Mouse (Mus musculus) right cerebral cortex, postnatal 10 days (tissue): ENCODE measurements around the gene Icmt.

ENCODE experiments used
- DNase-seq, 2 experiments: peaks; one replicate each; pipeline ENCODE4 v3.0.0; 2021; ENCODE audit warnings: low spot score in 2 of 2

The Icmt gene

DNA sequence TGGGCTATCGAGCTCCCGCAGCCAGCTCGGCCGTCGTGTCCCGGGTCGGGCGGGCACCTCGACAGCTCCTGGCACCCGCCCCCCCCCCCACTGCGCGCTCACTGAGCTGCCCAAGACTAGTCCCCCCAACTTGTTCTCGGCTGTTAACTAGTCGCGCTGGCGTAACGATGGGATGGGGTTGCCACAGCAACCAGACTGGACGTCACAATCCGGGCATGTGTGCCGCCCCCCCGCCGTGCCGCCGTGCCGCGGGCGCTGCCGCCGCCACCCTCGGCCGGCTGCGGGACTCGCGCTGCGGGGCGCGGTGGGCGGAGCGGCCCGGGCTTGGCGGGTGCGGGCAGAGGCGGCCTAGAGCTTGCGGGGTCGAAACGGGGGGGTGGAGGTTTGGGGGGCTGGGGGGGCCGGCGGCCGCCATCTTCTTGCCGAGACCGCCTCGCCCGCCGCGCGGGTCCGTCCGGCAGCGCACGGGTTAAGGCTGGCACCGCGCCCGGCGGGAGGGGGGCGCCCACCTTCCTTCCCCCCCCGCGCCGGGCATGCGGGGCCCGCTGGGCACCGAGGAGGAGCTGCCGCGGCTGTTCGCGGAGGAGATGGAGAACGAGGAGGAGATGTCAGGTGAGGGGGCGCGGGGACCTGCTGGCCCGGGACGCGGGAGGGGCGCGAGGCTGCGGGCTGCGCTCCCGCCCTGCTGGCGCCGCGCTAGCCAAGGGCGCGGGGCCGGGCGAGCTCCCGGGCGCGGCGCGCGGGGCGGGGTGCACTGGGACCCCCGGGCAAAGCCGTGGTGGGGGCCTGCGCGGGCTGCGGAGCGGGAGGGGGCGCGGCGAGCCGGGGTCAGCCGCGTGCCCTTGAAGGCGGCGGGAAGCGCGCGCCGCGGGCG is 41.6 kb downstream of the Icmt start, which contains the start of gene Chd5:
Gene Chd5 (plus strand): TSS at position 233 of the 874 bp plus-strand sequence.
- DNase-seq = peak; percentile 84 to 88

DNA sequence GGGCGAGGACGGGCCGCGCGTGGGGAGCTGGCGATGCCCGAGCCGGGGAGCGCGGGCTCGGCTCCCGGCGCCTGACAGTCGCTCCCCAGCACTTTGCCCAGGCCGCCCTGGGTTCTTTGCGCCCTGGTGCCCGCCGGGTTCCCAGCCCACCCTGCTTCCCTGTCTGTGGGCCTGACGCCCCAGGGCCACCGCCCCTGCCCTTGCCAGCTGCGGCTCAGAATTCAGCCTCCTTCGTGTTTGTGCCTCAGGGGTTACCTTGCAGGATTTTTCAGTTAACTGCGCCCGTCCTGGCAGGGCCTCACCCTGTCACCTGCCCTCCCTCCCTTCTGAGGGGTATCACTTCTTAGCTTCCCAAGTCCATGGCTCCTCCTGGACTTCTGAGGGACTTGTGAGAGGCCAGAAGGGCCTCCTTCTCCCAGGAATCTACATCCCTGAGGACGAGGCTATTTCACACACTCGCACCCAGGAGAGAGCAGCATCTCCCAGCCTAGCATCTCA is 42.3 kb downstream of the Icmt start:
- DNase-seq = no peak

DNA sequence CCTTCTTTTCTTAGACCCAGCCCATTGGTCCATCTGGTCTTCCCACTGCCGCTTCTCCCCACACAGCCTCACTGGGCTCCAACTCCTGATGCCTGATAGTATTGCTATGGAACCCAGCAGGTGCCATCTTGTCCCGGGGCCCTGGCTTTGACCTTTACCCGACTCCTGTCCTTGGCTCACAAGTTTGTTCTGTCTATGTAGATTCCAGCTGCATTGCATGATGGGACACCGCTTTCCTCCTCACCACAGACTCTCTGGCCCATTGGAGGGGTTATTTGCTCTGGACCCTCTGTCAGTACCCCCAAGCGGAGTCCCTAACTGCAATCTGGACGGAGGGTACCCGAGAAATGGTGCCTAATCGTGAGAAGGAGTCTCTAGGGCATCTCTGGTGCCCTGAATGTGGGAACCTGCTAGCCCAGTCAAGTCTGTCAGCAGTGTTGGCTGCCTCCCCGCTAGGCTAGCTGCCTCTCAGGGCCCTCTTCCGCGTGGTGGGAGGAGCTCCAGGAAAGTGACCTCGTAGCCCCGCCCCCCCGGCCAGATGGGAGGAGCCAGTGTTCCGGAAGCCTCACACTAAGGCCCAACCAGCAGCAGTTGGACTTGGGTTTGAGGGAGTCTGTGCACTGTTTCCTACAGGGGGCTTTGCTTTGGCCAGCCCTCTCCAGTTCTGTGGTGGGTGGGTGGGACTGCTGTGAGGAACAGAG is 43.7 kb downstream of the Icmt start:
- DNase-seq = no peak

DNA sequence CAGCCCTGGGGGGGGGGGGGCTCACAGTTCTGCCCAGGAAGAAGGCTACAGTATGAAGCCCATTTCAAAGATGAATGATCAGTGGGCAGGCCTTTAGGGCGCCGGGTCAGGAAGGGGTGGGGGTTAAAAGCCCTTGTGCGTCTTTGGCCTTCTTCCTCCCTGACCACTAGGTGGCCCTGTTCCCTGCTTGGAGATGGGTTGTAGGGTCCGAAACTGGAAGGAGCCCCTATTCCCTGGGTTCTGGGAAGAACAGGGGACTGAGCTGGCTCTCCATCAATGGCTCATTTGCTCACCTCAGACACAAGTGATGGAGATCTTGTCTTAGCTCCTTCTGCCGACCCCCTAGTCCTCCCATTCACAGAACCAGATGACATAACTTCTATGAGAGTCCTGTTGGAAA is 46.3 kb downstream of the Icmt start:
- DNase-seq = no peak

- no peak for DNase-seq
These were observed 47.6 kb downstream of the Icmt start for GRCm38 (mm10) chr4:152344651-152345050.

DNA sequence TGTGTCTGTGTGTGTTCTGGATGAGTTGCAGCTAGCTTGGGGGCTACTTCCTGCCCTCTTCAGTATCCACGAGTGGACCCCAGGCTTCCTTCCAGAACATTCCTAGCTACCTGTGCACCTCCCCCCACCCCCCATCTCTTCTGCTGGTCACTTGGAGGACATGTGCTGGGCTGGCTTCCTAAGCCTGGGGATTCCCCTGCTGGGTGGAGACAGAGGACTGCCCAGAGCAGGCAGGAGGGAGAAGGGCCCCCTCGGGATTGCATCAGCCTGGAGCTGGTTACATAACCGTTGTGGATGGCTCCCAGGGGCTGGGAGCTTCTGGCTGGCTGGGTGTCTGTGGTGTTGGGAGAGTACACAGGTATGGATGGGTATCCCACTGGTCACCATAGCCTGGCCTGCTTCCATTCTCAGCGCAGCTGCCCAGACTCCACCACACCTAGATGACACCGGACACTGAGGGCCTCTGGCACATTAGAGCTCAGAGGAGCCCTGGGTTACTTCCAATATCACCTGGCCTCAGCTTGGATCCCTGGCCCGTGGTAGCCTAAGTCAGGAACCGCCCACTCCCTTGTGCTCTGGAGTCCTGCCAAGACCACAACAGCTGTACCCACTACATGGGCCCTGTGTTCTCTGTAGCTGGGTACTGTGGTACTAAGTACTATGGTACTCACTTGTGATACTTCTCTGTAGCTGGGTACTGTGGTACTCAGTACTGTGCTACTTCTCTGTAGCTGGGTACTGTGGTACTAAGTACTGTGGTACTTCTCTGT is 48.3 kb downstream of the Icmt start:
- no peak for DNase-seq

- peak; percentile 88 to 94 for DNase-seq
These were observed 52.9 kb downstream of the Icmt start for GRCm38 (mm10) chr4:152349837-152350381.

DNA sequence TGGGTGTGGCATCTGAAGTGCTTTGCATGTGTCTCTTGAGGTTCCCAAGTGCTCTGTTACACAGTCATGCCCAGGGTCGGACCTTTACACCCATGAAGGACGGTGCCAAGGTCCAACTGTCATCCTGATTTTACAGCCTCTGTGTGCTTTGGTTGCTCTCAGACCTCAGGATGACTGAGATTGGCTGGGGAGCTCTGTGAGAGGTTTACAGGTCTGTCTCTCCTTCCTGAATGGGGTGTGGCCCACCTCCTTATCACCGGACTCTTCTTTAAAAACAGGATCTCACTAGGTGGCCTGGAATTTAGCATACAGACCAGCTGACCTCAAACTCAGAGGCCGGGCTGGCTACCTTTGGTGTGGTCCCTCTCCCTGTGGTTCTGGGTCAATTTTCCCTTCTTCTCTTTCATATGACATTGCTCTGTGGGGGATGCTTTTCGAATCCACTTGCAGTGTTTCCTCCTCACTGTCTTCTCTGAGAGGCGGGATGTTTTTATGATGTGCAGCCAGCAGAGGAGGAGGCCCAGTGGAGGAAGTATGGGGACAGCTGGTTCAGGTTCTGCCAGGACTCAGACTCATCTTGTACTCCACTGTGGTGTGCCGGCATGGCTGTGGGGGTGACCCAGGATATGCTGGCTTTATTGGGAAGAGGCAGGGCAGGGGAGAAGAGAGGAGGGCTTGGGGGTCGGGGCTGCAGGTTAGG is 53.8 kb downstream of the Icmt start:
- no peak for DNase-seq

GRCm38 (mm10) chr4:152351422-152352305 is 54.6 kb downstream of the Icmt start:
- DNase-seq = no peak

DNA sequence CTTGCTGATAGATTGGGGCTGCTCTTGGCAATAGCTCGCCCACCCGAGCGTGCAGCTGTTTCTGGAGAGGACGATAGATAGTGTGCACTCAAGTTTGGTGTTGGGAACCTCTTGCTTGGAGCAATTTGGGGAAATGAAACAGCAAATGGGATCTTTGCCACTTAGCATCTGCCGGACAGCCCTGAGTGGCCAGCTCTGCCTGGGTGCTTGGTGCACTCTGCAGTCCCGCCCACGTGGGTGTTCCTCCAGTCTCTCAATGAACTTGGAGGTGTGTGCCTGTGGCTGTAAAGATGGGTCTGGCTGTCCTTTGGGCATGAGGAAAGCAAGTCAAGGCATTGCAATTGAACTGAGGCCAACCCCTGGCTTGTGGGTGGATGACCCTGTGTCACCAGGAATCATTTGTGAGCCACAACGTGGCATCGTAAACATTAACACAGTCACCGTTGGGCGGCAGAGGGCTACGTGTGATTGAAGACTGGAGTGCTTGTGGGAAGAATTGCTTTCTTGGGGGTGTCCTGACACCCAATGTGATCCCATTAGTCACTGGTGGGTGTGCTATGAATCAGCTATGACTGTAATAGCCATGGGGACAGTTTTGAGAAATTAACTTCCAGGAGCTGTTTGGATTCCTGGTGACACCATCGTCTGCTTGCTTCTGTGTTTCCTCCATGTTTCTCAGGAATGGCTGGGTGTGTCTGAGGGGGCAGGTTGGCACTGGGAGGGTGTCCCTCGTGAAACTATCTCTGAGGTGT is 57.0 kb downstream of the Icmt start:
- DNase-seq = no peak

DNA sequence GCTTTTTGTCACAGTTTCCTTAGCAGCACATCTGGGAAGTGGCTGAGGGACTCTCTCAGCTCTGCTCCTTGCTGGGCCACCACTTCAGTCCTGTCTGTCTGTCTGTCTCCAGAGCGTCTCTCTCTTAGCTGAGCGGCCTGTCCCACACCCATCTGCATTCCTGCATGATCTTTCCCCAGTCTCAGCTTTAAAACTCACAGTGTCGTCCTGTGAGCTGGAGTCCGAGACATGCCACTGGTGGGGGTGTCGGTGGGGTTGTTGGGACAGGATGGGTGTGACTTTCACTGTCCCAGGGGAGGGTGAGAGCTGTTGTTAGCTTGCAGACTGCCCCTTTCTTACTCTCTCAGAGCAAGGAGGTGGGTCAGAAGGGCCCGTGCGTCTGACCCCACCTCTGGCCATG is 58.6 kb downstream of the Icmt start:
- no peak for DNase-seq
